Mouse (Mus musculus) lung, postnatal 0 days (tissue): Measurements from ENCODE around the gene Tmem116. TPM values are rescaled to one million over a fixed set of nuclear protein-coding genes. Genes with fewer than 3 reads are reported as not detected.
A peak's percentile ranks its signal among the peaks of the same experiment; 100 is the strongest.

ENCODE experiments used
- ATAC-seq: fragments of 200-750 bp; cut with Nextera tagmentation; 2 replicates; pipeline ENCODE4 v1.8.0; 2017; ENCODE audit warnings: moderate library complexity
- DNase-seq: peaks from one replicate; pipeline ENCODE4 v3.0.0-alpha.2; 2016; ENCODE audit warnings: low spot score
- H3K27ac ChIP-seq: fragments of 300-500 bp; sonication (generic); 2 replicates; pipeline ENCODE4 v1.5.1; 2014; ENCODE audit warnings: antibody characterized with exemption, mild to moderate bottlenecking, low read length, mixed read lengths
- H3K27me3 ChIP-seq: fragments of 300-500 bp; sonication (generic); replicated peaks from 2 replicates; pipeline ENCODE4 v1.6.1; 2014; ENCODE audit warnings: low read length, mixed read lengths; ENCODE audit not compliant: insufficient read depth
- H3K36me3 ChIP-seq: fragments of 300-500 bp; sonication (generic); 2 replicates; pipeline ENCODE4 v1.6.1; 2014; ENCODE audit warnings: low read length, mixed read lengths; ENCODE audit not compliant: insufficient read depth
- H3K4me1 ChIP-seq: fragments of 300-500 bp; sonication (generic); 2 replicates; pipeline ENCODE4 v1.6.1; 2014; ENCODE audit warnings: antibody characterized with exemption, low read depth, low read length, mixed read lengths; ENCODE audit not compliant: insufficient read depth
- H3K4me2 ChIP-seq: fragments of 300-500 bp; sonication (generic); replicated peaks from 2 replicates; pipeline ENCODE4 v1.6.1; 2014; ENCODE audit warnings: low read depth, mild to moderate bottlenecking, low read length, moderate library complexity, mixed read lengths
- H3K4me3 ChIP-seq: fragments of 300-500 bp; sonication (generic); 2 replicates; pipeline ENCODE4 v1.5.1; 2014; ENCODE audit warnings: low read depth, low read length
- H3K9ac ChIP-seq: fragments of 300-500 bp; sonication (generic); replicated peaks from 2 replicates; pipeline ENCODE4 v1.6.1; 2014; ENCODE audit warnings: low read depth, mild to moderate bottlenecking
- H3K9me3 ChIP-seq: fragments of 300-500 bp; sonication (generic); 2 replicates; pipeline ENCODE4 v1.6.1; 2016; ENCODE audit warnings: low read length, mixed read lengths
- CTCF ChIP-seq: IDR thresholded peaks from 2 replicates; pipeline ENCODE4 v1.5.1; 2016; ENCODE audit warnings: antibody characterized with exemption, mild to moderate bottlenecking
- EP300 ChIP-seq: IDR thresholded peaks from 2 replicates; pipeline ENCODE4 v1.6.1; 2016; ENCODE audit warnings: antibody characterized with exemption, mild to moderate bottlenecking, control low read depth
- WGBS: fragments of 180-500 bp; shearing (Covaris S2); extraction: QIAGEN DNeasy Blood & Tissue Kit; methylation state at CpG from one replicate; pipeline ENCODE4 v1.1.7; 2014; 5-methylcytosine and 5-hydroxymethylcytosine counted together
- polyA plus RNA-seq: library from polyadenylated mRNA; unstranded; fragments of >200 nt; fragmentation: Nextera tagmentation; extraction: Ambion mirVana; gene quantifications from 2 replicates; pipeline ENCODE4 v1.2.1, GENCODE M21; 2015

Tmem116 gene
- polyA plus RNA-seq, 1 experiment from 2014 or later = 36.1 TPM

GRCm38 (mm10) chr5:121438131-121438530 lies 13.6 kb upstream of the Tmem116 start:
- ATAC-seq = peak; percentile 76
- WGBS = 77% methylated on average over 5 of the region's 5 CpGs
- peak; percentile 69 for DNase-seq
- Histone ChIP-seq H3K4me3 (no peak overlapping the region), H3K27ac (no peak overlapping the region), H3K36me3 (peaks cover 43% of the 10 kb centered on the region), H3K4me2 (no peak overlapping the region), H3K4me1 (no peaks in the 10 kb centered on the region), H3K9ac (no peak overlapping the region), H3K9me3 (no peaks in the 10 kb centered on the region), H3K27me3 (no peaks in the 10 kb centered on the region)
- TF ChIP-seq EP300 (no peak), CTCF (no peak)

DNA sequence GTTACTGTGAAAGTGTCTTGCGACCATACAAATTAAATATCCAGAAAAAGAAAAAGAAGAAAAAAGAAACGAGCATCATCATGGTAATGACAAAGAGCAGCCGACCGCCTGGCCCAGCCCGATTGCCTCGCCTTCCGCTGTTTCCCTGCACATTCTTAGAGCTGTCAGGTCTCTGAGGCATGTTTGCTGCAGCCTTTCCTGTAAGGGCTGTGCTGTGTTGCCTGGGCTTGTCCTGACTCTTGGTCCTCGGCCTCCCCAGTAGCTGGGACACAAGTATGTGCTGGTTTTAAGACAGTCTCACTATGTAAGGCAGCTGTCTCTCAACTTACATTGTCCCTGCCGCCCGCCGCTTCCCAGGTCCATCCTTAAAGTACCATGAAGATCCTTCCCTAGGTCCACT lies 12.9 kb upstream of the Tmem116 start:
- H3K27ac ChIP-seq = no peak overlapping the region
- ATAC-seq = no peak
- no peak for DNase-seq
- no peaks in the 10 kb centered on the region for H3K4me1 ChIP-seq
- no peak overlapping the region for H3K9ac ChIP-seq
- H3K4me2 ChIP-seq = no peak overlapping the region
- 89% methylated on average over 11 of the region's 11 CpGs for WGBS
- no peaks in the 10 kb centered on the region for H3K27me3 ChIP-seq
- H3K4me3 ChIP-seq = no peak overlapping the region
- TF ChIP-seq CTCF = no peak
- TF ChIP-seq EP300 = no peak
- H3K9me3 ChIP-seq = no peaks in the 10 kb centered on the region
- peaks cover 37% of the 10 kb centered on the region for H3K36me3 ChIP-seq

DNA sequence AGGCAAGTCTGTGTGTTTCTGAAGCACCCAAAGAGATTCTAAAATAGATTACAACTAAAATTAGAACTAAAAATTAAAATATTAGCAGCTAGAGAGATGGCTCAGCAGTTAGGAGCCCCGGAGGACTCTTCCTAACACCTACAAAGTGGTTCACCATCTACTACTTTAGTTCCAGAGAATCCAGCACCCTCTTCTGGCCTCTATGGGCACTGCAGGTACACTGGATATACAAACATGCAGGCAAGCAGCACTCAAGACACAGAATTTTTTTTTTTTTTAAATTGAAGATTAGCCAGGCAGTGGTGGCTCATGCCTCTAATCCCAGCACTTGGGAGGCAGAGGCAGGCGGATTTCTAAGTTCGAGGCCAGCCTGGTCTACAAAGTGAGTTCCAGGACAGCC lies 8.1 kb upstream of the Tmem116 start:
- H3K9ac ChIP-seq = no peak overlapping the region
- WGBS = 93% methylated on average over 3 of the region's 3 CpGs
- peaks cover 53% of the 10 kb centered on the region for H3K36me3 ChIP-seq
- no peak for DNase-seq
- no peaks in the 10 kb centered on the region for H3K4me1 ChIP-seq
- H3K4me3 ChIP-seq = no peak overlapping the region
- no peak overlapping the region for H3K27ac ChIP-seq
- no peaks in the 10 kb centered on the region for H3K9me3 ChIP-seq
- no peak overlapping the region for H3K4me2 ChIP-seq
- no peak for ATAC-seq
- peak; percentile 59 for TF ChIP-seq CTCF
- no peak for TF ChIP-seq EP300
- H3K27me3 ChIP-seq = no peaks in the 10 kb centered on the region

GRCm38 (mm10) chr5:121444870-121445269 lies 6.8 kb upstream of the Tmem116 start:
- Histone ChIP-seq H3K9ac (no peak overlapping the region), H3K4me1 (no peaks in the 10 kb centered on the region), H3K36me3 (peaks cover 50% of the 10 kb centered on the region), H3K9me3 (no peaks in the 10 kb centered on the region), H3K4me2 (no peak overlapping the region), H3K27ac (no peak overlapping the region), H3K27me3 (no peaks in the 10 kb centered on the region), H3K4me3 (no peak overlapping the region)
- no peak for TF ChIP-seq CTCF
- TF ChIP-seq EP300 = no peak
- WGBS = 89% methylated on average over 5 of the region's 5 CpGs
- ATAC-seq (no peak), DNase-seq (no peak)

DNA sequence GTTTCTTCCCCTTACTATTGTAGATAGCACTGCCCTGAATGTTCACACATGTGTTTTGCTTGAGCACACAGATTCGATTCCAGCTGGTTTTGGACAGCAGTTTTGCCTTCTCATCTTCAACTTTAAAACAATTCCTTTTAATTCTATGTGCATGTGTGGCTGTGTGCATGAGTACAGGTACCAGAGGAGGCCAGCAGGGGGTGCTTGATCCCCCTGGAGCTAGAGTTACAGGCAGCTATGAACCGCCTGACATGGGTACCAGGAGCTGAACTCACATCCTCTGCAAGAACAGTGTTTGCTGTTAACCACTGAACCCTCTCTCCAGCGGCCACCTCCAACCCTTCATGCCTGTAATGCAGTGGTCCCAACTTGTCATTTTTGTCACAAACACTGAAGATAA lies 3.2 kb upstream of the Tmem116 start:
- no peaks in the 10 kb centered on the region for H3K27me3 ChIP-seq
- no peak overlapping the region for H3K4me2 ChIP-seq
- no peak overlapping the region for H3K9ac ChIP-seq
- peak; percentile 22 for DNase-seq
- no peak for TF ChIP-seq EP300
- TF ChIP-seq CTCF = peak; percentile 59
- H3K4me3 ChIP-seq = no peak overlapping the region
- WGBS = 98% methylated on average over 3 of the region's 3 CpGs
- H3K9me3 ChIP-seq = no peaks in the 10 kb centered on the region
- no peak for ATAC-seq
- H3K27ac ChIP-seq = no peak overlapping the region
- H3K36me3 ChIP-seq = peaks cover 39% of the 10 kb centered on the region
- peaks cover 5% of the 10 kb centered on the region; the same call in 1 of the 2 replicates for H3K4me1 ChIP-seq

- Histone ChIP-seq H3K4me2 (no peak overlapping the region), H3K36me3 (peaks cover 31% of the 10 kb centered on the region), H3K9ac (no peak overlapping the region), H3K4me3 (no peak overlapping the region), H3K27ac (no peak overlapping the region), H3K27me3 (no peaks in the 10 kb centered on the region), H3K9me3 (no peaks in the 10 kb centered on the region), H3K4me1 (peaks cover 16% of the 10 kb centered on the region)
- no peak for ATAC-seq
- TF ChIP-seq CTCF (peak; percentile 71), EP300 (no peak)
- WGBS = 55% methylated on average over 6 of the region's 6 CpGs
- DNase-seq = peak; percentile 81
These were observed 1.7 kb upstream of the Tmem116 start for GRCm38 (mm10) chr5:121449976-121450375.

GRCm38 (mm10) chr5:121450476-121450875 lies 1.2 kb upstream of the Tmem116 start:
- peaks cover 16% of the 10 kb centered on the region for H3K4me1 ChIP-seq
- H3K27me3 ChIP-seq = no peaks in the 10 kb centered on the region
- H3K9ac ChIP-seq = no peak overlapping the region
- H3K36me3 ChIP-seq = peaks cover 27% of the 10 kb centered on the region
- H3K4me3 ChIP-seq = no peak overlapping the region
- no peak for TF ChIP-seq EP300
- no peak for TF ChIP-seq CTCF
- no peak for DNase-seq
- no peak for ATAC-seq
- no peaks in the 10 kb centered on the region for H3K9me3 ChIP-seq
- WGBS = 76% methylated on average over 9 of the region's 9 CpGs
- H3K27ac ChIP-seq = no peak overlapping the region
- H3K4me2 ChIP-seq = no peak overlapping the region
